Mouse (Mus musculus): ENCODE results near the gene Pld2.

DNA sequence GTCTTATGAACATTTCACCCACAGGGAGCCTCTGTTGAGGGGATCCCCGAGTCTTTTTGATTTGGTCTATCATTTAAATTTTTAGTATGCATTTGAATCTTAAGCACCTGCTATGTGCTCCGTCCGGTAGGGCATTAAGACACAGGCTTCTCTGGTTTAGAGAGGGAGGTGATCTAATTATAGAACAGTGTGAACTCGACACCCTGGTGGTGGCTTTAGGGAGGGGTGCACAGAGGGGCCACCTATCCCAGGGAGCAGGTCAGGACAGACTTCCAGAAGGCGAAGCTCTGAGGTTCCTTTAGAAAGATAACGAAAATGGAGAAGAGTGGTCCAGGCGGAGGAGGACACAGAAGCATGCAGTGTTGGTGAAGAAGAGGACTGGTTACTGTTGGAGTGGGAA, 4.6 kb downstream of the Pld2 start:
- TF ChIP-seq POLR2A (IDR thresholded peaks at IDR 0.05; ENCODE audit: low read depth, low read length) (no peak), CTCF (IDR thresholded peaks at IDR 0.05; ENCODE audit: extremely low read depth, insufficient read depth, insufficient read length, insufficient replicate concordance) (no peak)
